Mouse (Mus musculus) macrophage (primary cell): ENCODE measurements at regions not wholly inside any gene's neighbourhood (a gene's known extent, or its start where the extent isn't known, plus 50 kb on each side); places are given as distances from the start of the nearest gene placed in this dataset.

Source experiments
- H3K27ac ChIP-seq: fragments of 350-480 bp; formaldehyde crosslinking; 2 replicates; pipeline ENCODE4 v1.9.0; 2021
- H3K36me3 ChIP-seq: fragments of 350-480 bp; formaldehyde crosslinking; 2 replicates; pipeline ENCODE4 v1.9.0; 2021; ENCODE audit errors: inconsistent target
- H3K4me3 ChIP-seq: fragments of 350-480 bp; formaldehyde crosslinking; 2 replicates; pipeline ENCODE4 v1.9.0; 2021; ENCODE audit errors: inconsistent target
- H3K79me2 ChIP-seq: fragments of 350-480 bp; formaldehyde crosslinking; 2 replicates; pipeline ENCODE4 v1.9.0; 2021; ENCODE audit errors: inconsistent target
- WGBS: methylation state at CpG from one replicate; pipeline ENCODE4 v1.1.7; 2026; ENCODE audit warnings: inconsistent platforms; ENCODE audit not compliant: missing documents; 5-methylcytosine and 5-hydroxymethylcytosine counted together

GRCm38 (mm10) chr13:30600194-30600593 lies 55.0 kb upstream of the Uqcrfs1 start:
- Histone ChIP-seq H3K36me3 (no peaks in the 10 kb centered on the region), H3K27ac (no peak overlapping the region), H3K4me3 (no peak overlapping the region), H3K79me2 (no peaks in the 10 kb centered on the region)
- whole genome bisulfite sequencing, result 98% methylated on average over 6 of the region's 6 CpGs

- Histone ChIP-seq H3K36me3 (no peaks in the 10 kb centered on the region), H3K27ac (no peak overlapping the region), H3K79me2 (no peaks in the 10 kb centered on the region), H3K4me3 (no peak overlapping the region)
- WGBS, result 90% methylated on average over 4 of the region's 4 CpGs
Measured at GRCm38 (mm10) chr13:30600625-30601407, 55.7 kb upstream of the Uqcrfs1 start.

- Histone ChIP-seq H3K4me3 (no peak overlapping the region), H3K79me2 (no peaks in the 10 kb centered on the region), H3K27ac (peak overlapping the region; percentile 28), H3K36me3 (no peaks in the 10 kb centered on the region)
- 17% methylated on average over 9 of the region's 9 CpGs for WGBS
Measured at GRCm38 (mm10) chr13:30603936-30604335, 55.9 kb upstream of the Dusp22 start.

- no peak overlapping the region for H3K27ac ChIP-seq
- 87% methylated on average over 2 of the region's 2 CpGs for WGBS
- no peak overlapping the region for H3K4me3 ChIP-seq
- H3K36me3 ChIP-seq, result no peaks in the 10 kb centered on the region
- H3K79me2 ChIP-seq, result no peaks in the 10 kb centered on the region
Measured at GRCm38 (mm10) chr13:30607343-30607742, 52.5 kb upstream of the Dusp22 start.

GRCm38 (mm10) chr13:30607881-30608280 lies 51.9 kb upstream of the Dusp22 start:
- Histone ChIP-seq H3K4me3 (no peak overlapping the region), H3K36me3 (no peaks in the 10 kb centered on the region), H3K79me2 (no peaks in the 10 kb centered on the region), H3K27ac (no peak overlapping the region)
- 95% methylated on average over 6 of the region's 6 CpGs for WGBS

DNA sequence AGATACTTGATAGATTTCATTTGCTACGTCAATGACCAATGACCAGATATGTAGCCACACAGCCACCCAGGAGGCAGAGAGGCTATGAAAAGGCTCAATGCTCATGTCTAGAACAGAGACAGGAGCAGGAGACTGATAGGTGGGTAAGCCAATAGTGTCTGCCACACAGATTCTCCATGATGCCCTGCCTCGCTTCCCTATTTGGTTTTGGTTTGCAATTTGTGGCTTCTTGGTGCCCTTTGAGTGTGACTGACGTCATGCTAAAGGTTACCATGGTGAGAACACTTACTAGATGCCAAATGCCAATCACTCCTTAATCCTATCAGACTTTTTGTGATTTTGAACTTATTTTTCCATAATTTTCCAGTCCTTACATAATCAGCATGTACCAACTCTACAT lies 50.0 kb upstream of the Dusp22 start:
- H3K27ac ChIP-seq, result no peak overlapping the region
- 64% methylated on average over 3 of the region's 3 CpGs for WGBS

More for the DNA sequence above, 50.0 kb upstream of the Dusp22 start:
- Histone ChIP-seq H3K79me2 (no peaks in the 10 kb centered on the region), H3K4me3 (no peak overlapping the region), H3K36me3 (no peaks in the 10 kb centered on the region)
